20 mouse cellular contexts compared by ENCODE assay signal in genomic region chr13:49234711-49235110, GRCm38 (mm10). TPM values are rescaled to one million over a fixed set of nuclear protein-coding genes. Genes with fewer than 3 reads are reported as not detected.
DNase-seq lines count a peak whose midpoint lies in the region; ATAC-seq and TF ChIP-seq lines count a peak whose summit lies in the region.
"Had no signal": no experiment of that assay in that cellular context is flagged by ENCODE, and none has a peak within 500 bp of the region (broad histone marks: within the 10 kb centered on the region; RNA-seq: fewer than 3 reads in every experiment).

No protein-coding gene starts in this region.

- no peaks in the 10 kb centered on the region for H3K36me3 ChIP-seq in forebrain, postnatal 0 days (ENCODE audit: insufficient read depth)
- H3K36me3 ChIP-seq in forebrain, embryonic 11.5 days (ENCODE audit: control insufficient read depth, insufficient read depth, low read length), result no peaks in the 10 kb centered on the region
- H3K36me3 ChIP-seq in liver, postnatal 0 days (replicated peaks; ENCODE audit: insufficient read depth, low read length), result no peaks in the 10 kb centered on the region
- H3K36me3 ChIP-seq: forebrain, embryonic 12.5 days; heart, embryonic 15.5 days had no signal

- H3K9me3 ChIP-seq in forebrain, postnatal 0 days (ENCODE audit: low read length), result no peaks in the 10 kb centered on the region
- H3K9me3 ChIP-seq in forebrain, embryonic 11.5 days (ENCODE audit: control insufficient read depth, low read length), result no peaks in the 10 kb centered on the region
- no peaks in the 10 kb centered on the region for H3K9me3 ChIP-seq in liver, postnatal 0 days (ENCODE audit: low read length)
- H3K9me3 ChIP-seq: heart, embryonic 15.5 days had no signal

- H3K4me1 ChIP-seq in forebrain, postnatal 0 days (ENCODE audit: insufficient read depth), result no peaks in the 10 kb centered on the region
- no peaks in the 10 kb centered on the region for H3K4me1 ChIP-seq in forebrain, embryonic 11.5 days (replicated peaks; ENCODE audit: control insufficient read depth, insufficient read depth, low read length)
- H3K4me1 ChIP-seq in liver, postnatal 0 days (ENCODE audit: insufficient read depth), result peaks cover 3% of the 10 kb centered on the region; the same call in 1 of the 2 replicates
- H3K4me1 ChIP-seq: forebrain, embryonic 12.5 days had no signal

- no peak overlapping the region for H3K27ac ChIP-seq in forebrain, postnatal 0 days (ENCODE audit: low read depth, low read length)
- no peak overlapping the region for H3K27ac ChIP-seq in forebrain, embryonic 11.5 days (ENCODE audit: low read depth, low read length)
- no peak overlapping the region for H3K27ac ChIP-seq in liver, postnatal 0 days (ENCODE audit: low read depth)
- H3K27ac ChIP-seq: forebrain, embryonic 12.5 days; heart, embryonic 15.5 days had no signal

- DNase-seq in forebrain, postnatal 0 days, result no peak
- DNase-seq in forebrain, embryonic 11.5 days (ENCODE audit: low spot score), result no peak
- DNase-seq in liver, postnatal 0 days, result no peak
- DNase-seq in liver (no peak), ES-CJ7 (ENCODE audit: low read depth, low spot score) (peak; percentile 30)
- DNase-seq in induced T-regulatory cell, adult 2 months (ENCODE audit: low read depth), result peak; percentile 42
- no peak for DNase-seq in urinary bladder, postnatal 10 days (ENCODE audit: low spot score)
- no peak for DNase-seq in retina, embryonic 14.5 days (ENCODE audit: low spot score)
- DNase-seq: adrenal gland, postnatal 36 days; cerebellum, adult 8-10 months; gastrocnemius, postnatal 10 days; heart, adult 11 months; heart, postnatal 4 days; layer of hippocampus, postnatal 36 days; lung, adult 18-20 months; right cerebral cortex, adult 18-20 months; thymus, adult 2 months had no signal

- H3K9ac ChIP-seq in forebrain, postnatal 0 days, result no peak overlapping the region
- H3K9ac ChIP-seq in forebrain, embryonic 11.5 days (ENCODE audit: low read length), result no peak overlapping the region
- no peak overlapping the region for H3K9ac ChIP-seq in liver, postnatal 0 days (replicated peaks)
- H3K9ac ChIP-seq: forebrain, embryonic 12.5 days; heart, embryonic 15.5 days had no signal

- WGBS in forebrain, postnatal 0 days, result 98% methylated on average over 4 of the region's 4 CpGs
- 95% methylated on average over 4 of the region's 4 CpGs for WGBS in forebrain, embryonic 11.5 days
- whole genome bisulfite sequencing in liver, postnatal 0 days (ENCODE audit: insufficient replicate concordance), result 91% methylated on average over 4 of the region's 4 CpGs

- no peak overlapping the region for H3K4me3 ChIP-seq in forebrain, postnatal 0 days (ENCODE audit: low read depth, low read length)
- no peak overlapping the region for H3K4me3 ChIP-seq in forebrain, embryonic 11.5 days (ENCODE audit: low read depth, low read length)
- H3K4me3 ChIP-seq in liver, postnatal 0 days (ENCODE audit: low read depth, low read length), result no peak overlapping the region
- H3K4me3 ChIP-seq: forebrain, embryonic 12.5 days; heart, embryonic 15.5 days had no signal

- ATAC-seq in forebrain, postnatal 0 days, result no peak
- ATAC-seq in forebrain, embryonic 11.5 days (replicated peaks; ENCODE audit: low FRiP score), result no peak
- ATAC-seq in liver, postnatal 0 days, result no peak
- ATAC-seq: Patski had no signal

- no peaks in the 10 kb centered on the region for H3K27me3 ChIP-seq in forebrain, postnatal 0 days (ENCODE audit: insufficient read depth, low read length)
- H3K27me3 ChIP-seq in forebrain, embryonic 11.5 days (ENCODE audit: control insufficient read depth, insufficient read depth, low read length), result no peaks in the 10 kb centered on the region
- H3K27me3 ChIP-seq in liver, postnatal 0 days (ENCODE audit: insufficient read depth, low read length), result no peaks in the 10 kb centered on the region
- H3K27me3 ChIP-seq: forebrain, embryonic 12.5 days; heart, embryonic 15.5 days; Patski had no signal

- H3K4me2 ChIP-seq in forebrain, postnatal 0 days (ENCODE audit: low read depth), result no peak overlapping the region
- H3K4me2 ChIP-seq in forebrain, embryonic 11.5 days (ENCODE audit: low read depth, low read length, severe bottlenecking), result no peak overlapping the region
- no peak overlapping the region for H3K4me2 ChIP-seq in liver, postnatal 0 days (ENCODE audit: low read depth, low read length)
- H3K4me2 ChIP-seq: forebrain, embryonic 12.5 days; heart, embryonic 15.5 days had no signal

- TF ChIP-seq CTCF in forebrain, postnatal 0 days (IDR thresholded peaks at IDR 0.05; ENCODE audit: low read depth), result 0 out of 2 replicates have a peak, but pooled peaks have one; percentile 10
- peak; percentile 29; the same call in 1 of the 2 replicates for TF ChIP-seq CTCF in liver, postnatal 0 days (IDR thresholded peaks at IDR 0.05; ENCODE audit: low read depth)

- no peak for TF ChIP-seq EP300 in liver, postnatal 0 days (IDR thresholded peaks at IDR 0.05; ENCODE audit: low read depth)

RNA-seq across cellular contexts. Expression of gene Susd3, which starts 13.8 kb away (rescaled TPM):
- 0.38 and 0.85 TPM in 2 replicates for total RNA-seq in forebrain, postnatal 0 days (2014; rRNA removed)
- polyA plus RNA-seq in forebrain, postnatal 0 days (2015; fragmentation: Nextera tagmentation; extraction: Ambion mirVana), result 0.77 and 1.2 TPM in 2 replicates
- polyA plus RNA-seq in forebrain, embryonic 11.5 days (2014; fragmentation: Nextera tagmentation; extraction: Ambion mirVana), result 0.32 and 1.4 TPM in 2 replicates
- 2.5 and 2.9 TPM in 2 replicates for polyA plus RNA-seq in liver, postnatal 0 days (2015; fragmentation: Nextera tagmentation; extraction: Ambion mirVana)
- polyA plus RNA-seq: Patski had no signal

RNA-seq across cellular contexts. Expression of gene Card19, which starts 18.9 kb away (rescaled TPM):
- total RNA-seq in forebrain, postnatal 0 days (2014; rRNA removed), result 14.9 and 15.8 TPM in 2 replicates
- polyA plus RNA-seq in forebrain, postnatal 0 days (2015; fragmentation: Nextera tagmentation; extraction: Ambion mirVana), result 32.0 TPM in 2 replicates
- polyA plus RNA-seq in forebrain, embryonic 11.5 days (2014; fragmentation: Nextera tagmentation; extraction: Ambion mirVana), result 18.9 and 19.6 TPM in 2 replicates
- polyA plus RNA-seq in liver, postnatal 0 days (2015; fragmentation: Nextera tagmentation; extraction: Ambion mirVana), result 31.8 and 32.3 TPM in 2 replicates

RNA-seq across cellular contexts. Expression of gene Ninj1, which starts 47.4 kb away (rescaled TPM):
- total RNA-seq in forebrain, postnatal 0 days (2014; rRNA removed), result 16.5 and 28.6 TPM in 2 replicates
- 37.0 and 43.1 TPM in 2 replicates for polyA plus RNA-seq in forebrain, postnatal 0 days (2015; fragmentation: Nextera tagmentation; extraction: Ambion mirVana)
- polyA plus RNA-seq in forebrain, embryonic 11.5 days (2014; fragmentation: Nextera tagmentation; extraction: Ambion mirVana), result 19.6 and 23.8 TPM in 2 replicates
- polyA plus RNA-seq in liver, postnatal 0 days (2015; fragmentation: Nextera tagmentation; extraction: Ambion mirVana), result 106 and 118 TPM in 2 replicates

Comparison
In these comparisons a context has a peak if more than half of its experiments do, and no peak if none do; other contexts are left out.
1. DNase-seq: peak in ES-CJ7 (single experiment) and induced T-regulatory cell, adult 2 months (single experiment); none in forebrain, postnatal 0 days (single experiment), forebrain, embryonic 11.5 days (single experiment), liver, postnatal 0 days (single experiment), liver (single experiment), urinary bladder, postnatal 10 days (single experiment) and retina, embryonic 14.5 days (single experiment).